Mouse (Mus musculus): ENCODE results near the gene Zfp58. TPM values are rescaled to one million over a fixed set of nuclear protein-coding genes. Genes with fewer than 3 reads are reported as not detected.

The Zfp58 gene
- total and polyA plus RNA-seq, 2 experiments: 0.56 to 5.2 TPM

- H3K4me3 ChIP-seq (ENCODE audit: insufficient read depth, low read depth, low read length): peak overlapping the region; percentile 28
- DNase-seq (ENCODE audit: extremely low read depth, low read depth, low spot score): no peak
- TF ChIP-seq CTCF (IDR thresholded peaks at IDR 0.05; ENCODE audit: low read depth, low read length): no peak
- TF ChIP-seq POLR2A (IDR thresholded peaks at IDR 0.05; ENCODE audit: extremely low read depth, insufficient read depth, low read length): no peak
- H3K9ac ChIP-seq (ENCODE audit: low read depth, low read length): peak overlapping the region; percentile 28
- peaks cover 1% of the 10 kb centered on the region; the same call in 1 of the 2 replicates for H3K4me1 ChIP-seq (ENCODE audit: control insufficient read depth, insufficient read depth, low read length)
- 4% methylated on average over 3 of the region's 3 CpGs for WGBS
- no peaks in the 10 kb centered on the region; the same call in 1 of the 2 replicates for H3K79me2 ChIP-seq (ENCODE audit: control insufficient read depth, insufficient read depth, low read length)
- H3K36me3 ChIP-seq (ENCODE audit: control insufficient read depth, insufficient read depth, low read length): peaks cover 10% of the 10 kb centered on the region
- H3K27me3 ChIP-seq (ENCODE audit: control insufficient read depth, insufficient read depth, low read length): no peaks in the 10 kb centered on the region
- peak overlapping the region; percentile 73 for H3K27ac ChIP-seq (replicated peaks; ENCODE audit: insufficient read depth, low read depth, low read length)
These were observed 48.4 kb downstream of the Zfp58 start for GRCm38 (mm10) chr13:67452021-67452309.

GRCm38 (mm10) chr13:67451172-67452020 lies 49.0 kb downstream of the Zfp58 start, which contains the start of gene Zfp874a:
TSS of gene Zfp874a (minus strand) at chr13:67451624.
- peaks cover 16% of the 10 kb centered on the region for H3K36me3 ChIP-seq (ENCODE audit: control insufficient read depth, insufficient read depth, low read length)
- WGBS: under 1% methylated on average over 20 of the region's 20 CpGs

More at GRCm38 (mm10) chr13:67451172-67452020, 49.0 kb downstream of the Zfp58 start, which contains the start of gene Zfp874a:
- TF ChIP-seq POLR2A (IDR thresholded peaks at IDR 0.05; ENCODE audit: extremely low read depth, insufficient read depth, low read length) (peak; percentile 49; the same call in 1 of the 2 replicates), CTCF (IDR thresholded peaks at IDR 0.05; ENCODE audit: low read depth, low read length) (no peak)
- H3K79me2 ChIP-seq (ENCODE audit: control insufficient read depth, insufficient read depth, low read length): no peaks in the 10 kb centered on the region; the same call in 1 of the 2 replicates
- no peaks in the 10 kb centered on the region for H3K27me3 ChIP-seq (ENCODE audit: control insufficient read depth, insufficient read depth, low read length)
- H3K9ac ChIP-seq (ENCODE audit: low read depth, low read length): peak within 1 kb of the TSS; percentile 71
- peaks cover 1% of the 10 kb centered on the region; the same call in 1 of the 2 replicates for H3K4me1 ChIP-seq (ENCODE audit: control insufficient read depth, insufficient read depth, low read length)
- peak within 1 kb of the TSS; percentile 75 for H3K4me3 ChIP-seq (ENCODE audit: insufficient read depth, low read depth, low read length)
- DNase-seq (ENCODE audit: extremely low read depth, low read depth, low spot score): peak; percentile 98
- peak within 1 kb of the TSS; percentile 84 for H3K27ac ChIP-seq (replicated peaks; ENCODE audit: insufficient read depth, low read depth, low read length)

Other genes starting within 250 kb of the Zfp58 start
- 1.9 TPM in 2 replicates for gene Zfp458, start 222.1 kb downstream of the Zfp58 start, total RNA-seq (2014; rRNA removed)
- 0.21 and 0.26 TPM in 2 replicates for gene Zfp458, start 222.1 kb downstream of the Zfp58 start, polyA plus RNA-seq (2012; rRNA removed)
- gene Zfp457, start 194.1 kb downstream of the Zfp58 start, total RNA-seq (2014; rRNA removed): 1.9 and 4.0 TPM in 2 replicates
- gene Zfp457, start 194.1 kb downstream of the Zfp58 start, polyA plus RNA-seq (2012; rRNA removed): 0.51 and 0.87 TPM in 2 replicates
- gene Zfp595, start 168.0 kb downstream of the Zfp58 start, total RNA-seq (2014; rRNA removed): 4.4 and 4.9 TPM in 2 replicates
- gene Zfp595, start 168.0 kb downstream of the Zfp58 start, polyA plus RNA-seq (2012; rRNA removed): 0.48 and 0.50 TPM in 2 replicates
- 0.40 TPM in 1 of 2 replicates, not detected in the other for gene Gm28044, start 140.0 kb downstream of the Zfp58 start, total RNA-seq (2014; rRNA removed)
- 0.24 TPM in 1 of 2 replicates, not detected in the other for gene Gm28044, start 140.0 kb downstream of the Zfp58 start, polyA plus RNA-seq (2012; rRNA removed)
- gene Zfp953, start 139.9 kb downstream of the Zfp58 start, total RNA-seq (2014; rRNA removed): 2.4 and 2.8 TPM in 2 replicates
- gene Zfp953, start 139.9 kb downstream of the Zfp58 start, polyA plus RNA-seq (2012; rRNA removed): 0.26 and 0.28 TPM in 2 replicates
- gene Gm28041, start 124.8 kb downstream of the Zfp58 start, total RNA-seq (2014; rRNA removed): 0.27 and 0.65 TPM in 2 replicates
- gene Gm28041, start 124.8 kb downstream of the Zfp58 start, polyA plus RNA-seq (2012; rRNA removed): not detected in 2 replicates
- 1.0 and 1.5 TPM in 2 replicates for gene Zfp456, start 124.7 kb downstream of the Zfp58 start, total RNA-seq (2014; rRNA removed)
- gene Zfp456, start 124.7 kb downstream of the Zfp58 start, polyA plus RNA-seq (2012; rRNA removed): 0.09 and 0.11 TPM in 2 replicates
- gene Zfp429, start 100.7 kb downstream of the Zfp58 start, total RNA-seq (2014; rRNA removed): 3.0 TPM in 2 replicates
- 0.69 and 1.00 TPM in 2 replicates for gene Zfp429, start 100.7 kb downstream of the Zfp58 start, polyA plus RNA-seq (2012; rRNA removed)
- 0.07 and 0.28 TPM in 2 replicates for gene Zfp459, start 79.1 kb downstream of the Zfp58 start, total RNA-seq (2014; rRNA removed)
- 0.04 and 0.11 TPM in 2 replicates for gene Zfp459, start 79.1 kb downstream of the Zfp58 start, polyA plus RNA-seq (2012; rRNA removed)
- 26.6 and 32.5 TPM in 2 replicates for gene Zfp874a, start 48.9 kb downstream of the Zfp58 start, total RNA-seq (2014; rRNA removed)
- 2.3 and 4.5 TPM in 2 replicates for gene Zfp874a, start 48.9 kb downstream of the Zfp58 start, polyA plus RNA-seq (2012; rRNA removed)
- 7.2 and 8.7 TPM in 2 replicates for gene Zfp874b, start 16.3 kb downstream of the Zfp58 start, total RNA-seq (2014; rRNA removed)
- 1.7 and 2.7 TPM in 2 replicates for gene Zfp874b, start 16.3 kb downstream of the Zfp58 start, polyA plus RNA-seq (2012; rRNA removed)
- gene Gm26965, start 25.6 kb upstream of the Zfp58 start, total RNA-seq (2014; rRNA removed): 0.07 TPM in 1 of 2 replicates, not detected in the other
- gene Gm26965, start 25.6 kb upstream of the Zfp58 start, polyA plus RNA-seq (2012; rRNA removed): not detected in 2 replicates
- gene Zfp87, start 25.6 kb upstream of the Zfp58 start, total RNA-seq (2014; rRNA removed): 14.9 and 16.6 TPM in 2 replicates
- 7.1 and 12.3 TPM in 2 replicates for gene Zfp87, start 25.6 kb upstream of the Zfp58 start, polyA plus RNA-seq (2012; rRNA removed)
- gene Zfp748, start 53.3 kb upstream of the Zfp58 start, total RNA-seq (2014; rRNA removed): 6.8 and 8.9 TPM in 2 replicates
- 0.66 and 0.81 TPM in 2 replicates for gene Zfp748, start 53.3 kb upstream of the Zfp58 start, polyA plus RNA-seq (2012; rRNA removed)
- 7.1 and 9.5 TPM in 2 replicates for gene Zfp729b, start 109.2 kb upstream of the Zfp58 start, total RNA-seq (2014; rRNA removed)
- 0.27 and 0.32 TPM in 2 replicates for gene Zfp729b, start 109.2 kb upstream of the Zfp58 start, polyA plus RNA-seq (2012; rRNA removed)
- not detected in 2 replicates for gene Gm49345, start 137.2 kb upstream of the Zfp58 start, total RNA-seq (2014; rRNA removed)
- gene Gm49345, start 137.2 kb upstream of the Zfp58 start, polyA plus RNA-seq (2012; rRNA removed): not detected in 2 replicates
- 3.9 and 4.9 TPM in 2 replicates for gene Zfp729a, start 137.2 kb upstream of the Zfp58 start, total RNA-seq (2014; rRNA removed)
- gene Zfp729a, start 137.2 kb upstream of the Zfp58 start, polyA plus RNA-seq (2012; rRNA removed): 0.30 and 0.70 TPM in 2 replicates
- 5.5 and 6.4 TPM in 2 replicates for gene Zfp738, start 186.5 kb upstream of the Zfp58 start, total RNA-seq (2014; rRNA removed)
- gene Zfp738, start 186.5 kb upstream of the Zfp58 start, polyA plus RNA-seq (2012; rRNA removed): 1.5 and 2.3 TPM in 2 replicates
- gene Zfp65, start 228.6 kb upstream of the Zfp58 start, total RNA-seq (2014; rRNA removed): 7.2 and 8.5 TPM in 2 replicates
- 0.46 and 0.65 TPM in 2 replicates for gene Zfp65, start 228.6 kb upstream of the Zfp58 start, polyA plus RNA-seq (2012; rRNA removed)

Measured in liver, adult 2 months (tissue).